Mouse (Mus musculus): ENCODE measurements around the gene 1810010H24Rik.
"Not testable (repeated sequence)": the region's sequence is repeated elsewhere in the genome, so short reads cannot be mapped to it uniquely, and the experiment has no call there.

The 1810010H24Rik gene

DNA sequence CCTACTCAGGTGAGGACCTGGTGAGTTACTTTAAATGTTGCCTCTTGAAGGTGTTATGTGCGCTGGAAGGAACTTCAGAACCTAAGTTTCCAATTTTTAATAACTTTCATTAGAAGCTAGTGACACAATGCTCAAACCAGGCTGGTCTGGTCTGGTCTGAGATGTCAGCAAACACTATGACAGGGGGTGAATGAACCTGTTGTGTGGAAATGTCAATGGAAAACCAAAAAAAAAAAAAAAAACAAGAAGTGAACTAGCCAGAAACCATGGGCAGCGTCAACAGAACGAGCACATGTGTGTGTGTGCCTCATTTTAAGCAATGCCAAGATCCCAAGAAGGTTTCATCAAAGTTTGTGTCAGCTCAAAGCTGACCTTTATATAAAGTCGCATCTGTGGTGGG, 20.1 kb downstream of the 1810010H24Rik start:
- no peak for DNase-seq

DNA sequence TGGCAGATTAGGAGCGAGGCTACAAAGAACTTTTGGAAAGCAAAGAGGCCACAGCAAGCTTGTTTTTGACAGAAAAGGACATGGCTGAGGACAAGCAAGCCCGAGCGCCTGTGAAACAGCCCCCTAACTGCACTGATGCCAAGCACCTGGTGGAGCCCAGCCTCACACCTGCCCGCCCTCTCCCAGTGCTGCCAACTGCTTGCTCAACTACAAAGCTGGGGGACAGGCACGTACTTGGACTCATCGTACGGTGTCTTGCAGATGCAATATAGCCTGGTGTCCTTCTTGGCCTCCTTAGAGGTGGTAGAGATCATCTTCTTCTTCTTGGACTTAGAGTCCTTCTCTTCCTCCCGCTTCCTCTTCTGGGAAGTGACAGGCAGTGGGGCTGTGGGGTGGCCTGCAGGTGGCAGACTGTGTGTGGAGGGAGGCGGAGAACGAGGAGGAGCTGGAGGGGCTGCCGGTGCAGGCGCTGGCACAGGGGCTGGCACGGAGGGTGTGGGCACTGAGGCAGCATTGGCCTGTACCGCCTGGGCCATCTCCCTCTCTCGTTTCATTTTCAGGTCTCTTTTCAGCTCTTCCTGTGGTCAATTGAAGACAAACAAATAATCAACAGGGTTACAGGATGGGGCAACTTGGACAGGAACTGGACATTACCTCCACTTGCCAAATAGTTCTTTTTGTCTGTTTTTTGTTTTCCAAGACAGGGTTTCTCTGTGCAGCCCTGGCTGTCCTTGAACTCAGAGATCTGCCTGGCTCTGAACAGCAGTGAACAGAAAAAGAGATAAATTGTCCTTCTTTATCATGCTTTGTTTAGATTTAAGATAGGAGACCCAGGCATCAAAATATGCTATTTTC, 21.5 kb downstream of the 1810010H24Rik start:
- no peak for DNase-seq

DNA sequence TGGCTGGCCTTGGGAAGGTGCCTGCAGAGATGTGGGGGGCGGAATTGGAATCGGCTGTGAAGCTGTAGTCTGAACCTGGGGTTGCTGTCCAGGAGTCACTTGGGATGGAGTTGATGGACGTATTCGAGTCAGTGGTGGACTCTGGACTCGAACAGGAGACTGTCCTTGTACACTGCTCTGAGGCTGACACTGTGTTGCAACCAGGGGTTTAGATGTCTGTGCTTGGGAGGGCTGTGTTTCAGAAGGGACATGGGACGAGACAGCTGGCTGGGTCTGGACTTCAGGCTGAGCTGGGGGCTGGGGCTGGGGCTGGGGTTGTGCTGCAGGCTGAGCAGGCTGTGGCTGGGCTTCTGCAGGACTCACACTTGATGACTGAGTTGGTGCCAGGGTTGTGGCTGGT, 29.4 kb downstream of the 1810010H24Rik start:
- no peak for DNase-seq

DNA sequence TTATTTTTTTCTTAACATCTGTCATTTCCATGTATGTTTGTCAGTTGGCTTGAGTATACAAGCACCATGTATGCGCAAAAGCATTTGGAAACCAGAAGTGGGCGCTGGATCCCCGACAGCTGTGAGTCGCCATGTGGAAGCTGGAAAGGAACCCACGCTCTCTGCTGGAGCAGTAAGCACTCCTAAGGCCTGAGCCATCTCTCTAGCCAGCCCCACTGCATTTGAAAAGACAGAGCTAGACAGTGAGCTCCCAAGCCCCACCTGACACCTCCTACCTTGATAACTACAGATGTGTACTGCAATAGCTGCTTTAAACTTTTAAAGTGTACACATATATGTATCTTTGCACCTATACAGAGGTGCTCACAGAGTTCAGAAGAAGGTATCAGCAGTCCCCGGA, 31.9 kb downstream of the 1810010H24Rik start:
- no peak for DNase-seq

DNA sequence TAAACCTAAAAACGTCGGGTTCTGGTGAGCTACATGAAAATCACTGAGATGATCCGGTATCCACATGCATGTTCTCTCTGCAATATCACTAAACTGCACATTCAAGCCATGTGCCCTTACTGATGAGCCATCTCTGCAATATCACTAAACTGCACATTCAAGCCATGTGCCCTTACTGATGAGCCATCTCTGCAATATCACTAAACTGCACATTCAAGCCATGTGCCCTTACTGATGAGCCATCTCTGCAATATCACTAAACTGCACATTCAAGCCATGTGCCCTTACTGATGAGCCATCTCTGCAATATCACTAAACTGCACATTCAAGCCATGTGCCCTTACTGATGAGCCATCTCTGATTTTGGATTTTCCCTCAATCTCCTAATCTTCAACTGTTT, 34.2 kb downstream of the 1810010H24Rik start:
- not testable (repeated sequence) for DNase-seq

DNA sequence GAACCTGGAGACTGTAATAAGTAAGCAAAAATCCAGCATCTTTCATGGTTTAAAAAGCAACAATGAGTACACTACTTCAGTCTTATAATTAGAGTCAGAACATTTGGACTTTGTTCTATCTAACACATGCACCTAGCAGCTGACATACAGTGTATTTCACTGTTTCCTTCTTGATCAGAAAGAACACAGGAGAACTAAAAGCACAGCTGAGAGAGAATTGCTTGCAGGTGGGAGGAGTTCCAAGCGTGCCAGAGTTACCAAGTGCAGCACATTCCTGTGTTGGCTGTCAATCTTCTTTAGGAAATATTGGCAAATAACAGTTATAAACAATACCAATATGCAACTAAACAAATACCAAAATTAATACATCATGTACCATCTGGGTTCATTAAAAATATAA, 35.5 kb downstream of the 1810010H24Rik start:
- no peak for DNase-seq

DNA sequence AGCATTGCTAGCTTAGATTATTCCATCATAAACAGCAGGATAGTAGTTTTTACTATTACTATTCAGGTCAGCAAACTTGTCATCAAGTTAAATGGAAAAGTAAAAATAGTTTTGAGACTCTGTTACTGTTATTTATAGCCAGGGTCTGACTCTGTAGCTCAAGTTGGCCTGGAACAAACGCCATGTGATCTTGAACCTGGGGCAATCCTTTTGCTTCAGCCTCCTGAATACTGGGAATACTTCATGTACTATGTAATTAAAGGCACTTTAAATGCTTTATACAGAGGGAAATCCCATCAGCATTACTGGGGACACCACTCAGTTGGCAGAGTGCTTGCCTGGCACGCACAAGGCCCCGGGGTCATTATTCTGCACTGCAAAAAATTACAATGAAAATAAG, 37.6 kb downstream of the 1810010H24Rik start:
- DNase-seq, result no peak

DNA sequence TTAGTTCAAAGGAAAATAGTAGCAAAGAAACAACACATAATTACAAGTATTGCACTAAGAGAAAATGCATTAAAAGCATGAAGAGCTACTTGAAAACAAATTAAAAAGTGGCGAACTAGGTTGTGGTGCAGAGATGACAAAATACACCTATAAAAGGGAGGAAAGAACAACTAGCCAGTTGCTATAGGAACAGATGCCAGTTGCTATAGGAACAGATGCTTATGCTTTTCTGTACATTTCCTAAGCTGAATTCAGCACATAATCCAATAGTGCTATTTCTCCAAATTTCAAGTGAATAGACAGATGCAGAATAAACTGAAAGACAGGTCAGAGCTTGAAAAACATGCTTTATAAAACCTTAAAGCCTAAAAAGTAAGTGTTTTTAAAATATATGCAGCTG, 39.1 kb downstream of the 1810010H24Rik start:
- DNase-seq, result no peak

DNA sequence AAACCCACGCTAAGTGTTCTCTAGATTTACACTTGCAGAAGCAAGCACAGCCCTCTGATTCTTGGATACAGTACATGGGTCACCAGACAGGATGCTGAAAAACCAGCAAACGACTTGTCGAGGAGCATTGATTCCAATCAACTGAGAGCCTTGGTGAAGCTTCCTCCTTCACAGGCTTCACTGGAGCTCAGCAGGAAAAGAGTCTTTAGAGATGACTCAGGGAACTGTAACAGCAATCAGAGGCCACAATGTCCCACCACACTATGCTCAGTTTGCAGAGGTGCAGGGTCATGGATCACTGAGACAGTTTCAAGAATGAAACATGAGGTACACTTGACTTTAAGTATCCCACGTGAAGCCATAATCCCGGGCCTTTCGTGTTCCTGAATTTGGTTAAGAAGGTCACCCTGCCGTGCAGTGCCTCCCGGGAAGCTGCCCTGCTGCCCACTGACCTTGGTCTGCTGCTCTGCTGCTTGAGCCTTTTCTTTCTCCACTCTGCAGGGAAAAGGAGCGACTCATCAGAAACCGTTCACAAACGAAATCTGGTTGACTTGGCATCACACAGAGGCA, 39.8 kb downstream of the 1810010H24Rik start:
- no peak for DNase-seq

Data from cerebellum, adult 9-10 months (tissue).